Mouse (Mus musculus): Measurements from ENCODE around the gene Rapgef6. TPM values are rescaled to one million over a fixed set of nuclear protein-coding genes. Genes with fewer than 3 reads are reported as not detected.

Rapgef6 gene
- total RNA-seq, 1 experiment from 2014 or later: 75.1 TPM

DNA sequence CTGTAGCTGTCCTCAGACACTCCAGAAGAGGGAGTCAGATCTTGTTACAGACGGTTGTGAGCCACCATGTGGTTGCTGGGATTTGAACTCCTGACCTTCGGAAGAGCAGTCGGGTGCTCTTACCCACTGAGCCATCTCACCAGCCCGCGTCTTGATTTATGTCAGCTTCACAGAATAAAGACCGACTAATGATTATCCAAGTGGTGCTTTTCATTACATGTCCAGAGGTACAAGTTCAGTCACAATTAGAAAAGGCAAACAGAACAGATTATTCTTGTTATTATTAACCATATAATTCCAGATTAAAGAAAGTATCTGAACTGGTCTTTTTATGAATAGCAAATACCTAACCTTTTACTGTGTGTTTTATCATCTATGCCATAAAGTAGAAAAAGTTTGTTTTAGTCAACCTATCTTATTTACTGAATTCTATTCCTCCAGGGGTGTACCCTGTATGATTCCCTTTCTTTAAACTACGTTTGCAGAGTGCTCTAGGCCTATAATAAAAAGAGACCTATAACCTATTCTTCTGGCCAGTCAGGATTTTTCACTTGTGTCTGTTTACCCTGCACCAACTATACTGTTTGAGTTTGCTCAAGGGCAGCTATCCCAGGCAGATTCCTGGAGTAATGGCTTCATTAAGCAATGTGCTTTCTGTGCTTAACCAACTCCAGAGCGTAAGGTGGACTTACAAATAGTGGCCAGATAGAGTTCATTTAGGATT lies 151.1 kb downstream of the Rapgef6 start:
- no peak for ATAC-seq (replicated peaks; ENCODE audit: insufficient number of reproducible peaks, low FRiP score, low TSS enrichment, poor library complexity, severe bottlenecking)

DNA sequence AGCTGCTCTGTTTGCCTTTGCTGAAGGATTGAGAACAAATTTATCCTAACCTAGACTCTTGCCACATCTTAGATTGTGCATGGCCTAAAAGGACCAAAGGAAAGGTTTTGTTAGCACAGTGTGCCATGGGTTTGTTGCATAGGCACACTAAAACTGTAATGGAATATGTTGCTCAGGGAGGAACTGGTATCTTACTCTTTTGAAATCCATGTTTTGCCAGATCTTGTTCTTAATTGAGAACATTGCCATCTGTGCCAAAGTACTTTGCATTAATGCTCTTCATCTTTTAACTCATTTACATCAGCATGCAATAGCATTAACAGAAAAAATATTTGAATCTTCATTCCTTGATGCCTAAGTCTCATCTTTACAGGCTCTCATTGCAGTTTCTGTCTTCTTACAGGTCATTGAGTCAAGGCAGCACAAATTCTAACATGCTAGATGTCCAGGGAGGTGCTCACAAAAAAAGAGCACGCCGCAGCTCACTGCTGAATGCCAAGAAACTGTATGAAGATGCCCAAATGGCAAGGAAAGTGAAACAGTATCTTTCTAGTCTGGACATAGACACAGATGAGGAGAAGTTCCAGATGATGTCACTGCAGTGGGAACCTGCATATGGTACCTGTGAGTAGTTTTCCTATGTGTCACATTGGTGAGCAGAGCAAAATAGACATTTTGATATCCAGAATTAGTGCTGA lies 153.3 kb downstream of the Rapgef6 start:
- ATAC-seq (replicated peaks; ENCODE audit: insufficient number of reproducible peaks, low FRiP score, low TSS enrichment, poor library complexity, severe bottlenecking): no peak

DNA sequence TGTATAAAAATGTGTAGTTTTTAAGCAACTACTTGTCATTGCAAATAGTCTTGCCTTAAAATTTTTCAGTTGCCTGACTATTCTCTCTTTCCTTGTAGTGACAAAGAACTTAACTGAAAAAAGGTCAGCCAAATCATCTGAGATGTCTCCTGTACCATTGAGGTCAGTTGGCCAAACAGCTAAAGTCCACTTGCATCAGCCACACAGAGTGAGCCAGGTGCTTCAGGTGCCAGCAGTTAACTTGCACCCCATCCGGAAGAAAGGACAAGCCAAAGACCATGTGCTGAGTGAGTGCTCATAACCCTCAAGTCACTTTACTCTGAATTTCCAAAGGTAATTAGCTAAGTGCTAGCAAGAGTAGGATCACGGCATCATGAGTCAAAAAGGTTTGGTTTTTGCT lies 156.5 kb downstream of the Rapgef6 start:
- ATAC-seq (replicated peaks; ENCODE audit: insufficient number of reproducible peaks, low FRiP score, low TSS enrichment, poor library complexity, severe bottlenecking): no peak

DNA sequence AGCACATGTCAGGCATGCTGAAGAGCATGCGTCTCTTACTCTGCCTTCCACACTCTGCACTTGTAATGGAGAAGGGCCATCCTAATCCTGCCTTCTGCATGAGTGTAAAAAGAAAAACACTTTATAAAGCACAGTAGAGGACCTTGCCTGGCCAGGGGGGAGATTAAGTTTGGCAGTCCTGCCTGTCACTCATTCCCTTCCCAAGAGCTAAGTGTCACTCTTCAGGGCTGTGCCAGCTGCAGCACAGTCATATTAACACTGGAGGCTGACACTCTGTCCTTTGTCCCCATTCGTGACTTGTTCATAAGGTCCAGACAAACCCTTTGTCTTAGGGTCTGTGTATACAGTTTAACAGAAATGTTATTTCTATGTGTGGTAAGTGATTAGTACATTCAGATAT lies 162.2 kb downstream of the Rapgef6 start:
- ATAC-seq (replicated peaks; ENCODE audit: insufficient number of reproducible peaks, low FRiP score, low TSS enrichment, poor library complexity, severe bottlenecking): no peak

DNA sequence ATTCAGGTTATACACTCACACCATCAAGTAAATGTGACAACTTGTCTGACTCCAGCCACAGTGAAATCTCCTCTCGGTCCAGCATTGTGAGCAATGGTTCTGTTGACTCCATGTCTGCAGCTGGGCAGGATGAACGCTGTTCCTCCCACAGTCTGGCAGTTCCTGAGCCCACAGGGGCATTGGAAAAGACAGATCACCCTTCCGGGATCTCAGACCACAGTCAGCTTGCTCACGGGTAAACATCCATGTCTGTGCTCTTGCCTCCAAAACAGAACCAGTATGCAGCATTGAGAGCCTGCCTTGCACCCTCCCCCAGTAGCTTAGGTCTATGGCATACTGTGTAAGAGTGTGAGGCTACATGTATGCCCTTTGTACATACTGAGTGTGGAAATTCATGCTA lies 167.5 kb downstream of the Rapgef6 start:
- ATAC-seq (replicated peaks; ENCODE audit: insufficient number of reproducible peaks, low FRiP score, low TSS enrichment, poor library complexity, severe bottlenecking): no peak

DNA sequence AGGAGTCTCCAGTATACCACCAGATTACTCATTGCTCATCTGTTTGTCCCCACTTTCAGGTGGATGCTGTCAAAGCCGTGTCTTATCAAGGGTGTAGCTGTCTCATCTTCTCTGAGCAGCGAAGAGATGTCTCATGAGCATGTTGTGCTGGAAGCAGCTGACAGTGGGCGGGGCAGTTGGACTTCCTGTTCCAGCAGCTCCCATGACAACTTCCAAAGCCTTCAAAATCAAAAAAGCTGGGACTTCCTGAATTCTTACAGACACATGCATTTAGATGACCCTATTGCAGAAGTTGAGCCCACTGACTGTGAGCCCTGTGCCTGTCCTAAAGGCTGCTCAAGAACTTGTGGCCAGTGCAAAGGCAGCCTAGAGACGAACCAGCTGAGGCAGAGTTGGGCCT lies 168.5 kb downstream of the Rapgef6 start:
- ATAC-seq (replicated peaks; ENCODE audit: insufficient number of reproducible peaks, low FRiP score, low TSS enrichment, poor library complexity, severe bottlenecking): peak; percentile 59

DNA sequence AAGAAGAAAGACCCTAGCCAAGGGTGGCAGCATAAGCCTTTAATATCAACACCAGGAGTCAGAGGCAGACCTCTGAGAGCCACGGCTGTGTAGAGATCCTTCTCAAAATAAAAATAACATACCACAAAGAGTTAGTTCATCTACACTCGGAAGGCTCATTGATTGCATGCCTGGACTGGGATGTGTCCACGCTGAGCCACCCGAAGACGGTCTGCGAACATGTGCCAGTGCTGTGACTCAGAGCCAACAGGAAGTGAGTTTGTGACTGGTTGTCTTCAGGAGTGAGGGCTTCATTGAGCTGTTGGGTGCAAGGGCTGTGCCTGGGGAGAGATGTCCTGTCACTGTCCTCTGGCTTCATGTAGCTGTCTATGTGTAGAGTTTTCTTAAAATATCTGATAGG lies 171.0 kb downstream of the Rapgef6 start:
- no peak for ATAC-seq (replicated peaks; ENCODE audit: insufficient number of reproducible peaks, low FRiP score, low TSS enrichment, poor library complexity, severe bottlenecking)

DNA sequence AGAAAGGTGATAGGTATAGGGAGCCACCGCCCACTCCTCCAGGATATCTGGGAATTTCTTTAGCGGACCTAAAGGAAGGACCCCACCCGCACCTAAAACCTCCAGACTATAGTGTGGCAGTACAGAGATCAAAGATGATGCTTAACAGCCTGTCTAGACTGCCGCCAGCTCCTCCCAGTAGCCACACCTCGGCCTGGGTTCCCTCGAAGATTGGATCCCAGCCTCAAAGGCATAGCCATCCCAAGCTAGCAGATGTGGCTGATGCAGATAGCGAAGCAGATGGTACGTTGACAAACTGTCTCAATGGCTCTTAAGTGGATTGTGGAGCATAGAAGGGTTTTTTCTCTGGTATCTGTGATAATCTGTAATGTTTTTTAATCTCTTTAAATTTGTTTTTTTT lies 171.6 kb downstream of the Rapgef6 start:
- no peak for ATAC-seq (replicated peaks; ENCODE audit: insufficient number of reproducible peaks, low FRiP score, low TSS enrichment, poor library complexity, severe bottlenecking)

DNA sequence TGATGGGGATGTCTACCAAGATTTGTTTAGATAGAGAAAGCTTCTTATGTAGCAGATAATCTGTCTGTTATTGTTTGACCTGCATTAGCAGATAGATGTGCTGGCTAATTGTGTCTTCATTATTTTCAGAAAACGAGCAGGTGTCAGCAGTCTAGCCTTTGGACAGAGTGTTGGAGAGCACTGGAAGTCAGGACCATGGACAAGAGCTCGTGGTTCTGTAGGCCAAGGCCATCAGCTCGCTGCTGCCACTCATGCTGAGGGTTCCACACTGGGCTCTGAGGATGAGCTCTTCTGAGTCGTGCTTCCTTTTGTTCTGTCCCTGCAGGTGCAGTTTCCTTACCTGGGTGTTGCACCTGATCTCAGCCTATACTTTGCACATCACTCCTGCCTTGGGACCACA lies 173.3 kb downstream of the Rapgef6 start:
- no peak for ATAC-seq (replicated peaks; ENCODE audit: insufficient number of reproducible peaks, low FRiP score, low TSS enrichment, poor library complexity, severe bottlenecking)

DNA sequence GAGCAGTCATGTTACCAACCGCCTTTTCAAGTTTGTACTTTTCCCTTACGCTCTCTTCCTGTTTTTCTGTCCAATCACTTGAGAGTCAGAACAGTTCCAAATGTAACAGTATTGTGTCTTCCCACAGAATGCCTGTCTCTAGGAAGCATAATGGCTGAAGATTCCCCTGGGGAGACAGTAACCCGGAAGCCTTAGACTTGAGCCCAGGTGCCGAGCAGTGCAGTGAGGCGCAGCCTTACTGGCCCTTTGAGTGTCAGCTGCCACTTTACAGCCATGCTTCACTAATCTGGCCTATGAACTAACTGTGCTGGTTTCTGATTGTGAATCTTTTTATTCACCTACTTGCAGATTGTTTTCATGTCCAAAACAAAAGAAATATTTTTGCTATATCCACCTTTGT lies 175.0 kb downstream of the Rapgef6 start:
- ATAC-seq (replicated peaks; ENCODE audit: insufficient number of reproducible peaks, low FRiP score, low TSS enrichment, poor library complexity, severe bottlenecking): no peak

DNA sequence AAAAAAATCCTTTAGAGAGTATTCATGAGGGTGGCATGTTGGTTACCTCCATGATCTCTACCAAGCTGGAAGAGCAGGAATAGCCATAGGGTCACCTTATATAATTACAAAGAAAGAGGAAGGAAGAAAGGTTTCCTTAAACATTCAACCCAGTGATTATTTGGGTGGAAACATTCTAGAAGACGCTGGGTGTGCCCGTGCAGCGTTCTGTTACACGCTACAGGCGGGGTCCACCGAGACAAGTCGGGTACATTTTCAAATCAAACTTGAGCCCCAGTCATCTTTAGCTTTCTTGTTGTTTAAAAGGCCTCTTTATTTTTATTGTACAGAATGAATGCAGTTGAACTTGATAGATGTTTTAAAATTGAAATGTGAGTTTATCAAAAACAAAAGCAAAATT lies 176.0 kb downstream of the Rapgef6 start:
- no peak for ATAC-seq (replicated peaks; ENCODE audit: insufficient number of reproducible peaks, low FRiP score, low TSS enrichment, poor library complexity, severe bottlenecking)

DNA sequence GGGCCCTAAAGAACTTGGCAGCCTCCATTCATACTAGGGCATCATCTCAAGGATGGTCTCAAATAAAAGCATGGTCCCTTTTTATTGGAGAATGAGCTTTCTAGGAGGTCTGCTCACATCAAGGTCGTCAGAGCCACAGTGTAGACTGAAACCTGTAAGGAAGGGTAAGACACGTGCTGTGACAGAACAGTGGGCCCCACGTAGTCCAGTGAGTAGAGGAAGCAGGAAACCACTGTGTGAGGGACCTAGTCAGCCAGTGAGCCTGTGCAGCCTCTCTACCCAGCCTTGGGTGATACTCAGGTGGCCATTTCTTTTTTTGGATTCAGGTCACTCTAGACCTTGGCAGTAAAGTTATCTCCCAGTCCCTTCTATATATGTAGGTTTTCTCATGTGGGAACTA lies 177.3 kb downstream of the Rapgef6 start:
- ATAC-seq (replicated peaks; ENCODE audit: insufficient number of reproducible peaks, low FRiP score, low TSS enrichment, poor library complexity, severe bottlenecking): no peak

DNA sequence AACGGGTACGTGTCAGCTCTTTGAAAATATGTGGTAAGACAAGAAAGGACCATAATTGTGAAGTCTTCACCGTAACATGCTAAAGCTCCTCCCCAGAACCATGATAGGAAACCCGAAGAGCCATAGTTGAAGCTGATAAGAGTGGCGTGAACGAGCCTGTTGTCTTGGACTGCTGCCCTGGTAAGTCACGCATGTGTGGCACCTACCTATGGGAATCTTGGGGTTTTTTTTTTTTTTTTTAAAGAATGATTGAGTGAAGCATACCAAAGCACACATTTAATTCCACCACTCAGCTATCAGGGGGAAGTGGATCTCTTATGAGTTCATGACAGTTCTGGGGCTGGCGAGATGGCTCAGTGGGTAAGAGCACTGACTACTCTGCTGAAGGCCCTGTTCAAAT lies 179.2 kb downstream of the Rapgef6 start:
- no peak for ATAC-seq (replicated peaks; ENCODE audit: insufficient number of reproducible peaks, low FRiP score, low TSS enrichment, poor library complexity, severe bottlenecking)

DNA sequence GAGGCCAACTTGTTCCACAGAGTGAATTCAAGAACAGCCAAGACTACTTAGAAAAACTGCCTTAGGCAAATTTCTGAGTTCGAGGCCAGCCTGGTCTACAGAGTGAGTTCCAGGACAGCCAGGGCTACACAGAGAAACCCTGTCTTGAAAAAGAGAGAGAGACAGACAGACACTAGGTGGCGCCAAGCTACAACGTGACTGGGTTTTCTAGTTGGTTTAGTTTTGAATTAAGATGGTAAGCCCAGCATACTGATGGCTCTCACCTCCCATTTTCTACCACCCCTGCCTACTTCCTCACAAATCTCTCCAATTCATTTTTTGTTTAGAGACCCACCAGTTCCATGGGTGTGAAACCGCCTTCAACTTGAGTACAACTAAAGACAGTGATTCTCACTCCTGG lies 180.7 kb downstream of the Rapgef6 start:
- ATAC-seq (replicated peaks; ENCODE audit: insufficient number of reproducible peaks, low FRiP score, low TSS enrichment, poor library complexity, severe bottlenecking): peak; percentile 73

DNA sequence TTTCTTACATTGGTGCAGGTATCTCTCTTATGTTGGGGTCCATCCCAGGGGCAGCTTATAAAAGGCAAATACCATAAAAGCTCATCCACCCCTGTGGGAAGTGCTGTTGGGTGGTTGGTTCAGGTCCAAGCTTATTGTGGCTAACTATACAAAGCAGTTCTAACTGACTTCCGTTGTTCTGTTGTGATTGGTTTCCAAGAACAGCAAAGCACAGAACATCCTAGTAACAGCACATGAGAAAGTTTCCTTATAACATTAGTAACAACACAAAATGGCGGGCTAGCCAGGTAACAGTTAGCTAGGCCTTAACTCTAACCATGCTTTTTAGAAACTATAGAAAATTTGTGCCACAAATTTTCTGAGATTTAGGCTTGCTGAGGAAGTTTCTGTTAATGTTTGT lies 185.5 kb downstream of the Rapgef6 start:
- no peak for ATAC-seq (replicated peaks; ENCODE audit: insufficient number of reproducible peaks, low FRiP score, low TSS enrichment, poor library complexity, severe bottlenecking)

DNA sequence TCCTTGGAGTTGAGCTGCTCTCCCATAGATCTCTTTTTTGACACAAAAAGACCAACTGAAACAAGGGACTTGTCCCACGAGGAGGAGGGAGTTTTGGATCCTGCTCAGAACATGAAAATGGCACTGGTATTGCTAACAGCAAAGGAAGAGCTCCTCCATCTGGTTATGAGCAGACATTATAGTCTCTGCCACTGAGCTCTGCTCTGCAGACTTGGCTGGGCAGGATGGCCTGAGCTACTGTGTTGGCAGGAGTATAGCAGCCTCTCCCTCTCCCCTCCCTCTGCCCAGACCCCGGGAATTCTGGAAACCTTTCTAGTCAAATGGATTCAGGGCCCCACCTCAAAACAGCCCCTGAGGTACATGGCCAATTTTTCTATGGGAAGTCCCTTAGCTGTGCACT lies 187.0 kb downstream of the Rapgef6 start:
- no peak for ATAC-seq (replicated peaks; ENCODE audit: insufficient number of reproducible peaks, low FRiP score, low TSS enrichment, poor library complexity, severe bottlenecking)

DNA sequence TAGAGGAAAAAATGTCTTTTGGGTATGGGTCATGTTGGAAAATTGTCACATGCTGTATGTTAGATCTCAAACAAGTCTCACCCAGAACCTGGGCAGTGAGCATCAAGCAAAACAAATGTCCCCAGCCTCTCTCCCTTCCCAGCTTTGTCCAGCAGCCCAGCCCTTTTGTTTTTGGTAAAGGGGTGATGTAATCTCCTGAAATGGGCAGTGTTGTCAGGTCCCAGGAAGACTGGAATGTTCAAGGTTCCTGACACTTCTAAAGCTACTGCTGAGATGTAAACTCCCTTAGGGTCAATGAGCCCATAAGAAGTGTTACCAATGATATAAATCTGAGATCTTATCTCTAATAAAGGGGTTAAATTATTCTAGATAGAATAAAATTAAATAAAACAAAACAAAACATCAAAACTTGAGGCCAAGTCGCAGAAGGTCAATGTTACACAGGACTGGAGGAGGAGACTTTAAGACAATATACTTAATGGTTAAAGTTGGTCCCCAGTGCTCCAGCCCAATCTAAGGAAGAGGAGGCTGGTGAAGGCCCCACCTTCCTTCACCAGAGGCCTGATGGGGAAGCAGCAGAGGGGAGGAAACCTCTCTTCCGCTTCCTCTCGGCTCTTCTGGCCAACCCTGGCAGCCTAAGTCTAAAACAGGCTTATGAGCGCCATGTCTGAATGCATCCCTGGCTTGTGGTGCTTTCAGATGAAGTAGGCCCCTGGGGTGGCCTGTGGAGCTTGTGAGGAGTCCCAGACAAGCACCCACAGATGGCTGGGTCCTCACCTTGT lies 188.1 kb downstream of the Rapgef6 start:
- peak; percentile 63 for ATAC-seq (replicated peaks; ENCODE audit: insufficient number of reproducible peaks, low FRiP score, low TSS enrichment, poor library complexity, severe bottlenecking)

DNA sequence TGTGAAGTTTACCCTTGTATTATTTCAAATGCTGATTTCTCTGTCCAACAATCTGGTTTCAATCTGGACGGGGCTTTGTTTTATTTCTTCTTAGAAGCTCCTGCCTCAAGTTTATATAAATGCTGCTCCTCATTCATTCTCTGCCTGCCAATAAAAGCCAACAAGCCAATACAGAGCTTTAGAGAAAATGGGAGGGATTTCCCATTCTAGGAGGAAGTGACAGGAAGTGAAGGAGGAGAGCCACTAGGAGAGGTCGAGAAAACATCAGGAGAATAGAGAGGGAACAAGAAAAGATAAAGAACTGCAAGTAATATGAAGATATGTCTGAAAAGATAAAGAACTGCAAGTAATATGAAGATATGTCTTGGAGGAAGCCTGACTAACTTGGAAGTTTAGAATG lies 190.2 kb downstream of the Rapgef6 start:
- no peak for ATAC-seq (replicated peaks; ENCODE audit: insufficient number of reproducible peaks, low FRiP score, low TSS enrichment, poor library complexity, severe bottlenecking)

DNA sequence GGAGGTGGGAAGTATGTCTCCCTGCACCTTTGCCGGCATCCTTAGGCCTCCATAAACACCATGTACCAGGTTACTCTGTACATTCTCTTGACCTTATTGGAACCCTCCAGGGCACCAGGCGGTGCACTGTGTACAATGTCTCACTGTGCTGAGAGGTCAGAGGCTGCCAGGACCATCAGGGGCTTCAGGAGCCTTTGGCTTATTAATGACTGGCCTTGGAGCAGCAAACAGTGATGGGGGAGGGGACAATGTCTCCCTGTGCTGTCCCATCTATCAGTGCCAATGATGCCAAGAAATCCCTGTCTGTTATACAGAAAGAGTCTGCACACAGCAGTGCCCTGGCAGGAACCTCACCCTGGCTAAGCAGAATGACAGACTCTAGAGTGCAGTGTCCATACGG lies 195.2 kb downstream of the Rapgef6 start:
- ATAC-seq (replicated peaks; ENCODE audit: insufficient number of reproducible peaks, low FRiP score, low TSS enrichment, poor library complexity, severe bottlenecking): no peak

DNA sequence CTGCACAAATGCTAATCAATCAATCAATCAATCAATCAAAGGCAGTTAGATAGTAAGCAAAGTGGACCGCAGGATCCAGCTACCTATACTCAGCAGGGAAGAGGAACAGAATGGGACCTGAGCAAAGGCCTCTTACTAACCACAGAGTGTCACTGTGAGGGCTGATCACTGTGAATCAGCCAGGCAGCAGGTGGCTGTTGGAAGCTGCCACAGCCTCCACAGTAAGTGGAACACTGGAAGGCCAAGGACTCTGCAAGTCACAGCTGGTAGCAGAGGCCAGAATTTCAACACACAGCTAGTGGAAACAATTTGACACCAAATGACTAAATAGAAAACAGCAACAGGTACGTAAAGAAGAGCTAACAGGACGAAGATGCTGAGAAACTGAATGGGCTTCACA lies 196.0 kb downstream of the Rapgef6 start:
- ATAC-seq (replicated peaks; ENCODE audit: insufficient number of reproducible peaks, low FRiP score, low TSS enrichment, poor library complexity, severe bottlenecking): no peak

Data from monocyte, adult 5-6 weeks (primary cell).